Mouse (Mus musculus): Measurements from ENCODE around the gene Pih1d1.

- TF ChIP-seq CTCF (IDR thresholded peaks at IDR 0.05; ENCODE audit: borderline replicate concordance, insufficient read depth, low read length) (no peak), POLR2A (IDR thresholded peaks at IDR 0.05; ENCODE audit: low read depth, low read length) (no peak)
These were observed 30.9 kb upstream of the Pih1d1 start for GRCm38 (mm10) chr7:45123186-45123570.

All from embryonic fibroblast, embryonic 13.5 days (primary cell).